Mouse (Mus musculus) T-cell, adult 2 months (primary cell): ENCODE measurements around the gene Cbx3.
A peak's percentile ranks its signal among the peaks of the same experiment; 100 is the strongest.

ENCODE experiments used
- DNase-seq: peaks from one replicate; pipeline ENCODE4 v3.0.0; 2022; ENCODE audit warnings: low spot score

Cbx3 gene

DNA sequence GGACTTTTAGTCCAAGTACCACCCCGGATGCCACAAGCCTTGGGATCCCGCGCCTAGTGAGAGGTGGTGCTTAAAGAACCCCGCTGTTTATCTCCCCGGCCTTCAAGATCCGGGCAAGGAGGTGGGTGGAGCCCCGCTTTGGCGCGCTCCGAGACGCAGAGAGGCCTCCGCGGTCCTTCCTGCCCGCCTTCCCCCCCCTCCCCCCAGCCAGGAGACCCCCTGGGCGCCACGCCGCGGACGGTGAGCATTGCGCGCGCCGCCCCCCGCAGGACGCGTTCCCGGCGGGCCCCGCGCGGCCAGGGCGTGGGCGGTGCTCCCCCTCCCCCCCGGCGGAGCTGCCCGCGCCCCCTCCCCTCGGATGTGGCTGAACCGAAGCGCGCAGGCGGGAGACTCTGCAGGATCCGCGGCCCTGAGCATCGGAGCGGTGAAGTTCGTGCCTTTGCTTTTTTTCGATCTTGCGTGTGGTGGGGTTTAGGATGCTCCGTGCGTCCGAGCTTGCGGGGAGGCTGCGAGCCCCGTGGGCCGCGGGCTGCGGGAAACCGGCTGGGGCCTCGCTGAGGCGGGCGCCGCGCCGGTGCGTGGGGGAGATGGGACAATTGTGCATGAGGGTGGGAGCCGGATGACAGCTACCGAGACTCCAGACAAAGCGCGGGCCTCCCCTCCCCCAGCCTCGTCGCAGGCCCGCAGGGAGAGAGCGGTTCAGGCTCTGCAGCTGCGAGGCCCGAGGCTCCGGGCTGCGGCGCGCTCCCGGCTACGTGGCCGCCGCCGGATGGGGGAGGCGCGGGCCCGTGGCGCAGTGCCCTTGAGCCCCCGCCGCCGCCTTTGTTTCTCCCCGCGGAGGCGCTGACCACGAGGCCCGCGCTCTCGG, at the start of gene Cbx3:
Gene Cbx3 (plus strand): TSS at position 50 of the 868 bp plus-strand sequence.
- peak; percentile 69 for DNase-seq

DNA sequence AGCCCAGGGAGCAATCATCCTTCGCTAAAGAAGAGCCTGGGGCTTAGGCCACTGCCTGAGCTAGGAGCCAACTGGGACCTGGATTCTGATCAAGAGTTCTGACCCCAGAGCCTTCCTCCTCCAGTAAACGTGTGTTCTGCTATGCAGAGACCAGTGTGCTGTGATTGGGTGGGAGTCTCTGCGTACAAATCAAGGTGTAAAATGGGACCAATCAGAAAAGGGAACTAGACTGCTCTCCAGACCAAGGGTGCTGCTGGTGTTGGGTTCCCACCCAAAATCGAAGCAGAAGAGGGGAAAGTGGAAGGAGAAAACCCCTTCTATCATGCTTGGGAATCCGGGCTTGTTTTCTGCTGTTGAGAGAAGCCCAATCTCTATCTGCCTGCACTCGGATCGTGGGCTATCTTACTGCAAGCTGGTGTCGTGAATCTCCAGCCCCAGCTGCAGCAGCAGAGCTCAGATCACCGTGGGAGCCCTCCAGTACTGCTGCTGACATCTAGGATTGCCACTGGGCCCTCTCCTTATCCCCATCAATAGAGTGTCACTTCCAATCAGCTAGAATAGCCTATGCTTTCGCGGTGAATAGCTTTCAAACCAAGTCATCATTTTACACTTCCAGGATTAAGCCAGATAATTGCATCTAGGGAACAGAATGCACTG, 46.6 kb upstream of the Cbx3 start:
- DNase-seq: no peak

DNA sequence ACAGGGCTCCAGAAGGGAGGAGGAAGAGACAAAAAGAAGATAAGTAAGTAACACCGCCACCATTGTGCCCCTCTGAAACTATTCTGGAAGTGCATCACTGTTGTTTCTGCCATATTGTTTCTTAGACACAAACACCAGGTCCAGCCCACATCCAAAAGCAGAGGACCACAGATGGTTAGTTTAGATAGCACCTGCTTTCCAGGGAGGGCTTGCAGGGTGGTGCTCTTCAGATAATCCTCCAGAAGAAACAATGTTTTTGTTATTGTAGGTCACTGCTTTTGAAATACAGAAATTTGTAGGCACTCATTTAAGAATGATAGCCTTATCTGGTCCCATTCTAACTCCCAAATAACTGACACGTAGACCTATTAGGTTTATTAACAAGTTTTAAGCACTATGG, 45.6 kb upstream of the Cbx3 start:
- no peak for DNase-seq

DNA sequence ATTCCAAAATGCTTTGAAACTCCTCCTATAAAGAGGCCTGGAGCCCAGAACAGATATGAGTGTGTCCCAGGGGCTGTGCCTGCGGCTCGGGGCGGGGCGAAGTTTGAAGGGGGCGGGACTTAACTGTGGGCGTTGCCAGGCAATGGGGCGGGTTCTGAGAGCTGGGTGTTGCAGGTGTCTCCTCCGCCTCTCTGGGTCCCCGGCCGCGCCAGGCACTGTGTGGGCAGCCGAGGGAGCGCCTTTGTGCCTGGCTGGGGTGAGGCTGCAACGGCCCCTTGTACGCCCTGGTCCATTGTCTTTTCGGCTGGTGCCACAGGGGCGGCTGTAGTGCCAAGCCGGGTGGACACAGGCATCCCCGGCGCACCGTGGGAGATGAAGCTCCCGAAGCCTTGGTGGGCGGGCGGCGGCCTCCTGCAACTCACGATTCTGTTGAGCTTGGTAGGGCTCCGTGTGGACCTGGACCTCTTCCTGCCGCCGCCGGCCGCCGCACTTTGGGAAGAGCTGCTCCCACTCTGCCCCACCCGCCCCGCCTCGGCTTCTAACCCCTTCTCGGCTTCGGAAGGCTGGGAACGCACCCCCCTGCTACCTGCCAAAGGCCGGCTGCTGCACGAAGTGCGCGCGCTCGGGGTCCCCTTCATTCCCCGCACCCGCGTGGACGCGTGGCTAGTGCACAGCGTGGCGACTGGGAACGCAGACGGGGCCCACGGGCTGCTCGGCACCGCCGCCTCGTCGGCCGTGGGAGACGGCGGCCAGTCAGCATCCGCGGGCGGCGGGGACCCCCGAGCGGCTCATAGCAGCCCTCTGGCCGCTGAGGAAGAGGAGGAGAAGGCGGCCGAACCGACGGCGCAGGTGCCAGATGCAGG, 37.4 kb upstream of the Cbx3 start, which contains the start of gene Nfe2l3:
Gene Nfe2l3 (plus strand): TSS at position 136 of the 863 bp plus-strand sequence.
- peak; percentile 66 for DNase-seq

DNA sequence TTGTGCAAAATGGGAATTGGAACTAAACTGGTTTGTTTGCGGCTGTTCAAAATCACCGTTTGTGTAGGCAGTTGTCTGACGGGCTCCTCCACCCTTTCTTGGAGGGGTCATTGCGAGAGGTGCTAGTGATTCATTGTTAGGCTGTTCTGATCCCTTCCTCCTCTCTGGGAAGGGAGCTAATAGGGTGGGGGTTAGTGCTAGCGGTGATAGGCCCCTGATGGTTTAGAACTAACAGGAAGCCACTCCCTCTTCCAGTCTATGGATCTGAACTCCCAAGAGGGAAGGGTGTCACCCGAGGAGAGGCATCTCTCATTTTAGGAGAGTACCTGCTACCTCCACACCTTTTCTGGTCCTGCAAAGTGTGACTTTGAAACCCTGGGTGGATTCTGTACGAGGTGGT, 35.9 kb upstream of the Cbx3 start:
- no peak for DNase-seq

DNA sequence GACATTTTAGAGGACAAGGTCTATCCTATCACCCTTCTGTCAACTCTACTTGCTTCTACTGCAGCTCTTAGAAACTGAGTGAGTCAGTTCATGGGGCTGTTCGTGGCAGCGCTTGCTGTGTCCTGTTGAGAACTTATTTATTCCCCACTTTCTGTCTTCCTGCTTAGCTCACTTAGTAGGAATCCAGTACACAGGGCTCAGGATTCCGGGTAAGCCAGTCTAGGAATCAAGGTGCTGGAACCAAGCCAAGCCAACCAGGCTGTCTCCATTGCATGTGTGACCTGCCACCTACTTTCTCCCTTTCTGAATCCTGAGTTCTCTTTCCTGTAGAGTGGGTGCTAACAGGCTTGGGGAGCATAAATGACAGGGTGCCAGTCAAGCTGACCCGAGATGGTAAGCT, 32.5 kb upstream of the Cbx3 start:
- DNase-seq: no peak

DNA sequence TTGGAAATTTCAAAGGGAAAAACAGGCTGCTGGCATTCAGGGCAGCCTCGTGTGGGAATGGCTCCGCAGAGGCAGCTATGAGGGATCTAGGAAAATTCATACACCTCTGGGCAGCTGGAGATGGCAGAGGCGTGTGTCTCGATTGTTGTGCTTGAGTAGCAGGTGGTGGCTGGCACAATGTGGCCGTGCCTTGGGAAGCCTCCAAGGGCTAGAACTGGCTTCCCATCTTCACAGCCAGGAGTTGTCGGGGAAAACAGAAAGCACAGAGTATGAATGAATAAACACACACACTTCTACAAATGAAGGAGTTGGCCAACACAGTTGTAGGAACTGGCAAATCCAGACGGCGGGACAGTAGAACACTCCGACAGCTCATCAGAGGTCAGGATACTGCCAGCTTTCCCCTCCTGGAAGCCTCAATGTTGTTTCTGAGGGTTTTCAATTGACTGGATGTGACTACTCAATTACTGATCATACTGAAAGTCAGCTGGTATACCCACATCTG, 31.3 kb upstream of the Cbx3 start:
- no peak for DNase-seq

DNA sequence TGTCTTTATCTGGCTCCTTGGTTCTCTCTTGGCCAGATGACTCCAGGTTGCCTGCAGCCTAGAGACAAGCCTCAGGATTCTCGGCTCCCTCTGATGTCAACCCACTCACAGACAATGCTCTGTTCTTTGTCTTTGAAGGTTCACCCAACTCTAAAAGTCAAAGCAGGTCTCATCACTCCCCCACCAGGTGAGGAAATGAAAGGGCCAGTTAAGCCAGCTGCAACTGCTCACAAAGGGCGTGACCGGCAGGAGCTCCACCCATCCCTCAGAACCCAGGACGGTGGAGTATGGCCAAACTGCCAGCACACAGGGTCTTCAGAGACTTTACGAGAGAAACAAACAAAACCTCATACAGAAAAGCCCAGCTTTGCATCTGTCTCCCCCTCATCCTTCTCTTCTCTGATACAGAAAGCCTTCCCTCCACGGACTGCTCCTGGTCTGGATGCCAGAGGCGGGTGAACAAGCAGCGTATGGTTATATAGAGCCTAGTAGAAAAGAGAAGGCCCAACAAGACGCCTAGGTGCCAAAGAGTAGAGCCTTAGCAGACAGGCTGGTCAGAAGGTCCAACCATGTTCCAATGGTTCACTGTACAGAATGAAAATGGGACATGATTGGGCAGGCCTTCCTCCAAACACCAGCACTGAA, 27.8 kb upstream of the Cbx3 start:
- DNase-seq: peak; percentile 39

DNA sequence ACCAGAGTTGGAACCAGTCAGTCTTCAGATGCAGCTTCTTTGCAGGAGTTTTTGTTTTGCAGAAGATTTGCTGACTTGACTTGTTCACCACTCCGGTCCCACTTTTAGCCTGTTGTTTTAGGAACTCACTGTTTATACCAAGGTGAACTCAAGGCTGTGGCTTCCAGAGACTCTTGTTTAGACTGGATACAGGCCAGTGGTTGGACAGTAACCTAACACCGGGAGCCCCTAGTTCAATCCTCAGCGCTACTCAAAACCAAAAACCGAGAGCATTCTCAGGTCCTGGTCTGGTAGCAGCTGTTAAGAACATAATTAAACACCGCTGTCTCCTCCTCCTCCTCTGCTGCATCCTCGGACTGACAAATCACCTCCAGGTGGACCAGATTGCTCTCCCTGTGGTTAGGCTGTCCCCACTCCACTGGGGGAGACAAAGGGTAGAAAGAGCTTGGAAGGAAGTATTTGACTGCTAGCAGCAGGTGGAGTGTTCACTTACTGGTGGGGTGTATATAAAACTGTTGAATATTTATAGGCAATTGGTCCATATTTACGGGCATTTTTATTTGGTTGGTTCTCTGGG, 17.1 kb upstream of the Cbx3 start:
- no peak for DNase-seq

DNA sequence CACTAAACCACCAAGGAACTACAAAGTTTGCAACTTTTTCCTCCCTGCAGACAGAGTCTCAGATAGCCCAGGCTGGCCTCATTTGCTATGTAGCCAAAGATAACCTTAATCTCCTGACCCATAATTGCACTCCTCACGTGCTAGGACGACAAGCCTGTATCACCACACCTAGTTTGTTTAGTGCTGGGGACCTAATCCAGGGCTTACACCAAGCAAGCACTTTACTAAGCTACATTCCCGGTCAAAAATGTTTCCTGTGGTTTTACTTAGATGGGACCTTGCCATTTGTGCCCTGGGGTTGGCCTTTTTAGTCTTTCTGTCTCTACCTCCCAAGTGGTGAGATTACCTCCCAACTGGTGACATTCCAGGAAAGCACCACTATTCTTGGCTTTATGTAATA, 15.2 kb upstream of the Cbx3 start:
- no peak for DNase-seq

DNA sequence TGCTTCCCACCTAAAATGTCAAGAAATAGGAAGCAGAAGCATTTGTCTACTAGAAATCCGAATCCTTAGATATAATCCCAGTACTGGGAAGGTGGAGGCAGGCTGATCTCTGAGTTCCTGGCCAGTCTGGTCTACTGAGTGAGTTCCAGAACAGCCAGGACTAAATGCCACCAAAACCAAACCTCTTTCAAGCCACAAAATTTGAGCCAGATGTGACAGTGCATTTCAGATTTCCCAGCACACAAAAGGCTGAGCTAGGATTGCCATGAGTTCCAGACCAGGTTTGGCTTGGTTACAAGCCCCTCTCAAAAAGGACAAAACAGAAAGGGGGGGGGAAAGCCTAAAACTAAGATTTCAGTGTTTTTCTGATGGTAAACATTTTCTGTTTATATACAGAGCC, 14.0 kb upstream of the Cbx3 start:
- no peak for DNase-seq

DNA sequence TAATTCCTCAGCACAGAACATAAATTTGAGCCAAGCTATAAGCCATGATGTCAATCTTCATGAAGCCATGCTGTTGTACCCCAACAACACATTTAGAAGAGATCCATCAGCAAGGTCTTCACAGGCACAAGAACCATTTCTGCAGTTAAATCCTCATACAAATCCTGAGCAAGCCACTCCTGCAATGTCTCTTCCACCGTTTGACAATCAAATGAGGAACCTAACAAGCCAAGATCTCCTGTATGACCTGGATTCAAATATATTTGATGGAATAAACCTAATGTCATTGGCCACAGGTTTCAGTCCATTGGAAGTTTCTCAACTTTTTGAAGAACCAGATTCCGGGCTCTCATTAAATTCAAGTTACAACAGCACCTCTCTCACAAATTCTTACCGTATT, 12.9 kb upstream of the Cbx3 start:
- no peak for DNase-seq

DNA sequence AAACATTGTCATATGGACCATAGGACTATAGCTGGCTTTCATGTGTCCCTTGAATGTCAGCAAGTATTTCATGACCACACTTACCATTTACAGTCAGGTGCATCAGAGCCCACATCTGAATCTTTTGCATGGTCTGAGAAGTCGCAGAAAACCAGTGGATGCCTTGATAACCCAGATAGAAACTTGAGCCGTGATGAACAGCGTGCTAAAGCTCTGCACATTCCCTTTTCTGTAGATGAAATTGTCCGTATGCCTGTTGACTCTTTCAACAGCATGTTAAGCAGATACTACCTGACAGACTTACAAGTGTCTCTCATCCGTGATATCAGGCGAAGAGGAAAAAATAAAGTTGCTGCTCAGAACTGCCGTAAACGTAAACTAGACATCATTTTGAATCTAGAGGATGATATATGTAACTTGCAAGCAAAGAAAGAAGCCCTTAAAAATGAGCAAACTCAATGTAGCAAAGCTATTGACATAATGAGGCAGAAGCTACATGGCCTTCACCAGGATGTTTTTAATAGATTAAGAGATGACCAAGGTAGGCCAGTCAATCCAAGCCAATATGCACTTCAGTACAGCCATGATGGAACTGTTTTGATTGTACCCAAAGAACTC, 12.3 kb upstream of the Cbx3 start:
- no peak for DNase-seq

DNA sequence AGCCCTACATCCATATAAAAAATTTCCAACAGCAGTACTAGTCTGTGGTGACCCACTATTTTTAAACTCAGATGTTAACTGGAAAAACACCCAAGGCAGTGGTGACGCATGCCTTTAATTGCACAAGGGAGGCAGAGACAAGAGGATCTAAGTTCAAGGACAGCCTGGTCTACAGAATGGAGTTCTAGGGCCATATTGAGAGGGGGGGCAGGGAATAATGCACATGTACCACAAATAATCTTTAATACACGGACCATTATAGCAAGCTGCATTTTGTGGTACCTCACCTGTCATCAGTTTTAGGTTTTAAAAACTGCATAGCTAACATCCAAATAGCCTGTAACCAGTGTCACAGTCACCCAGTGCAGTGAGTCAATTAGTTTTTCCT, 11.2 kb upstream of the Cbx3 start:
- no peak for DNase-seq

DNA sequence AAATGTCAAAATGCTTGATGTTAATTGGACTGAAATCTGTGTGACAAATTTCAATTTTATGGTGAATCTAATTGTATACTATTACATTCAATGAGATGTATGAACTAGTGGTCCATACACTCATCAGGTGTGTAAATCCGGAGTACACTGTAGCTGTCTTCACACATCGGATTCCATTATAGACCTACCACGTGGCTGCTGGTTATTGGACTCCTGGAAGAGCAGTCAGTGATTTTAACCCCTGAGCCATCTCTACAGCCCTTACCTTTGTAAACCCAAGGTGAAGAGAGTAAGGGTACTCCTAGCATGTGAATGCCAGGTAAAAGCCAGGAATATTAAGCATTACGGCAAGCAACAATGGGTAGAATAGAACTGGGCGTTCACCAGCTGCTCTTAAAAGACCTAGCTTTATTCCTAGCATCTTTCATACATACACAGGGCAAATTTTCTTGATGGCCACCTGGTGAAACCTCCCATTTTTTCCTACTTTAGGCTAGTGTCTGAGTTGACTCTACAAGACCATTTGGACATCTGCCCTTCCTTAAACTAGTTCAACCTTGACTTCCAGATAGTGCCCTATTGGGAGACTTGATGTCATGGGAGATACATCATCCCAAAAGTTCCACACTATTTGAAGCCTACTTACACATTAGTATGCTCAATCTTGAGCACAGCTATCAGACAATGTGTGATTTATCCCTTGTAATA, 10.7 kb upstream of the Cbx3 start:
- no peak for DNase-seq

DNA sequence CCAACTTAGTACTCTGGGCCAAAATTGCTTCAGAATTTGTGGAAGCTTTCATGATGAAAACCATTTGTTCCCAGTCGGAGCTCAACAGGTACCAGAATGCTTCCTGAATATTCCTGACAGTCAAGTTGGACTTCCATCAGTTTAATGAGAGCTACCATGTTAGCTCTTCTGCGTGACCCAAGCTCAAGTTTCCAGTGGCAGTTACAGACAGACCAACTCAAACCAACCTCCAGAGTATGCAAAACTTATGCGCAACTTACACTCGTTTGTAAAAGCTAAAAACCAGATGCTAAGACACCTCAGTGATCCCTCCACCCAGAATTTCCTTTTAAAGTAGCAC, 10.2 kb upstream of the Cbx3 start:
- DNase-seq: no peak

DNA sequence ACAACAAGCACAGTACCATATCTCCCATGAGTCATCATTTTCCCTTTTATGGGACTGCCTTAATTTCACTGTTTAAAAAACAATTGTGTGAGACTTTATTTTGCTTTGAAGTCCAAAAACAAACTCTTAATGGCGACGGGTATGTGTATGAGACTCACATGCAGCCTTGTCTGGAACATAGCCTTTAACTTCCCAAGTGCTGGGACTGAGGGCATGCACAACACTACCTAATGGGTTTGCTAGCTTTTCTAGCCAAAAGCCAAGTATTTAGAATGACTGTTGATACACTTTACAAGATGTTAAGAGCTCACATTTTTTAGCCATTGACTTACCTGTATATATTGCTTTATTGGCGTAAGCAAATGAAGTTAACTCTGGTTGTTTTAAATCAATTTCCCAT, 9.8 kb upstream of the Cbx3 start:
- peak; percentile 1 for DNase-seq

DNA sequence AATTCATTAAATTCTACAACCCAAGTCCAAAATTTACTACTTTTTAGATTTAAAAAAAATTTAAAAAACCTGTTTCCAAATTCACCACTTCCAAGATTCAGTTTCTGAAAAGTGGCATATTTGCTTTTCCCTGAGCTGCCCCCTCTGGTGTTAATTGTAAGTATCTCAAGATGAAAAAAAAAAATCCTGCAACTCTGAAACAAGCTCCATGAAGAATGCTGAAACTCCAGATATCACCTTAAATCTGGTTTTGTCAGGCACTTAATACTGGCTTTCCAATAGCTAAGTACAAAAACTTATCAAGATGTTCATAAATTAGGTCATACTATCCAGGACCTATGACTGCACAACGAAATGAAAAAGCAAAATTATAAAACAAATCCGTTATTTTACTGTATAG, 2.5 kb upstream of the Cbx3 start:
- no peak for DNase-seq

DNA sequence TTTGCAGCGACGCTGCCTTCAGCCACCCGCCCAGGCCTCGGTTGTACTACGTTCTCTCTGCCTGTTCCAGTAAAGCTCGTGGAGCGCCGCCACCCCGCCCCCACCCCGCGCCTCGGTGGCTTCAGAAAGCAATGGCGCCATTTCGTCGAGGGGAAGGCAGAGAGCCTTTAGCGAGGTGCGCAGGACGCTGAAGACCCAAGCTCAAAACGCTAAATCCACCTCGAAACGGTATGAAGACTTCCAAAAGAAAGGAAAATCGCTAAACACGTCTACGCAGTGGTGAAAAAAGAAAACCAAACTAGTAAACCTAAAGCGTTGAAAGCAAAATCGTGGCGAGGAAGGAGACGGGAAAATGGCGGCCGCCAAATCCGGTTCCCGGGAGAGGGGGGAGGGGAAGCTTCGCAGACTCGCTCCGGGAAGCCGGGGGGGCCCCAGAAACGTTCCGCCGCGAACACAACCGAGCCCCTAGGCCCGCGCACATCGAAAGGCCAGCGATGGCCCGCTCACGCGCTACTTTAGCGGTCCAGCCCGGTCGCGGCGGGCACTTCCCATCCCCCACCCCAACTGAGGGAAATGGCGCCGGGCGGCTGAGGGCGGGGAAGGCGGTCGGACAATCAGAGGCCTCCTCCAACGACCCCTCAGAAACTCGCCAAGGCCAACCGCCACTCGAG, 1.1 kb upstream of the Cbx3 start:
- DNase-seq: peak; percentile 66

DNA sequence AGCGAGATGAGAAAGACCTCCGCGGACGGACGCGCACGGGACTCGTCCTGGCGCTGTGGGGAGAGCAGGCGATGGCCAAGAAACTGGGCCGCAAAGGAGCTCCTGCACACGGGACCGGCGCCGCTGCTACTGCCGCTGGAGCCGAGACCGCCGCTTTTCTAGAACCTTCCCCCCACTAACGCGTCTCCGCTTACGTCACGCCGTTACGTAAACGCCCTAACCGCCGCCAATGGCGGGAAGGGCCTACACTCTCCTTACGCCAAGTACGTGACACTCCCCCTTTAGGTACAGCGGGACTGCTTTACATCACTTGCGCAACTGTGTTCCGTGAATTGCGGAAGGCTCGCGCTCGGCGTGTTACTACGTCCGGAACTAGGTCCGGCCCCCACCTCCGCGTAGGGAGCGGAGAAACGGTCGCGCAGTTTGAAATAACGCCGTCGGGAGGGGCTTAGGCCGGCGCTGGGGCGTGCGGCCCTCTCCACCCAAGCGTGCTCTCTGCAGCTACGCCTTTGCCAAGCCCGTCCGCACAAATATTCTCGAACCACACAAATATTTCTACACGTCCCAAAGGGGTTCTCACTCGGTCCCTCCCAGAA, 347 bp upstream of the Cbx3 start, which contains the start of gene Hnrnpa2b1:
Gene Hnrnpa2b1 (minus strand): TSS at position 180 of the 596 bp plus-strand sequence.
- peak; percentile 99 for DNase-seq
